Mouse (Mus musculus) embryo, embryonic 11 days (tissue): ENCODE measurements around the gene Cep95.

Source experiments
- DNase-seq: peaks from one replicate; pipeline ENCODE4 v3.0.0-alpha.2; 2015

Gene Cep95

DNA sequence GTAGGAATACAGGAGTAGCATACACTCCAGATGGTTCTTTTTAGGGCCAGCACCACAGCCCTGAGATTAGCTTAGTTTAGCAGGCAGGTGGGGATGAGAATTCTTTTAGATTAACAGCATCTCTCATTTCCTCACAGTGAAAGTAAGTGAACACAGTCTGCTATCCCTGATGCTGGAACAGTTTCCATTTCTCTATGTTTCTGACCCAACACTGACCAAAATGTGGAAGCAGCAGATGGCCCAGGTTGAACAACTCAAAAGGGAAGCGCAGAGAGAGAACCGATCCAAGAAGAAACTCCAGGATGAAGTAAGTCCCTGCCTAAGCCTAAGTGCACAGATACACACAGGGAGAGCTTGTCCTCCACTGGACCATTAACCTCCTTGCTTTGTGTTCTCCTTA is 26.3 kb downstream of the Cep95 start:
- DNase-seq = no peak

DNA sequence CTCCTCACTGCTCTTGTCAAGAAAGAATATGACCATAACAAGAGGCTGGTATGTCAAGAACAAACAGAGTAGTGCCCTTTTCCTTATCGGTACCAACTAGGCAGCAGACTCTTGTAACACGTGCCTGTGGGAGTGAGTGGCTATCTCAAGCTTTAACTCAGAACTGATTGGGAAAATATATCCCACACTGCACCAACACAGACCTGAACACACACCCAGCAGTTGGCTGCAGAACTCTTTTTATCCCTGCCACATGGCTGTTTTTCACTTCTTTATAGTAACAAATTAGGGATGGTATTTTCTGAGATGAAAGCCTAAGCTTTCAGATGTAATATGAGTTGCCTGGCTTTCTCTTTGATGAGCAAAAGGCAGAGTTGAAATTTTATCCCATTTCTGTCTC is 26.7 kb downstream of the Cep95 start:
- no peak for DNase-seq

DNA sequence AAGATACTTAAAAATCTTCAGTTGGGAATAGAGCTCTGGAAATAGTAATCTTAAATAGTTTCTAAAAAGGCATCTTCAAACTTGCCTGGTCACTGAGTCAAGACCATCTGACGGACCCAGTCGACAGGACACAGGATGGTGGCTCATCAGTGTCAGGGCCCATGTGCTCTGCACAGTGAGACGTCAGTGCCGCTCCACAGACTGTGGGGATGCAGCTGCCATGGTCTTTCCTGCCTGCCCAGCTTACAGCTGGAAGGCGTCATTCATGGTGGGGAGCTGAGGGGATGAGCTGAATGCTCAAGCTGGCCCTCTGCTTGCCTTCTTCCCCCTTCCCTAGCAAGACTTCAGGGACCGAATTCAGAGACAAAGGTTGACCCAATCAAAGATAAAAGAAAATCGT is 27.3 kb downstream of the Cep95 start:
- DNase-seq = no peak

DNA sequence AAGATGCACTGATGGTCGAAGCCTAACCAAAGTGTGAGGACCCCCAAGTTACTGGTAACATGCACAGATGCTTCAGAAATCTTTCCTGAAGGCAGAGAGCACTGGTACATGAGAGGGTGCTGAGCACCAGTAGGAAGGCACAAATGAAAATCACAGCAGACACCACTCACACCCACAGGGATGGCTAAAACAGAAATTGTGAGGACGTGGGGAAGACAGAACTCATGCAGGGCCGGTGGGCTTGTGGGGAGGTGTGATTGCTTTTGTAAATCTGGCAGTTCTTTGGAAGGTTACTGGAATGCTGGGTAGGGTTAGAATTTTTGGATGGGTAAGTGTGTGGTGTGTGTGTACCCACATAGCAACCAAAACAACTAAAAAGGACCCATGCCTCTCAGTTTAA is 28.1 kb downstream of the Cep95 start:
- no peak for DNase-seq

DNA sequence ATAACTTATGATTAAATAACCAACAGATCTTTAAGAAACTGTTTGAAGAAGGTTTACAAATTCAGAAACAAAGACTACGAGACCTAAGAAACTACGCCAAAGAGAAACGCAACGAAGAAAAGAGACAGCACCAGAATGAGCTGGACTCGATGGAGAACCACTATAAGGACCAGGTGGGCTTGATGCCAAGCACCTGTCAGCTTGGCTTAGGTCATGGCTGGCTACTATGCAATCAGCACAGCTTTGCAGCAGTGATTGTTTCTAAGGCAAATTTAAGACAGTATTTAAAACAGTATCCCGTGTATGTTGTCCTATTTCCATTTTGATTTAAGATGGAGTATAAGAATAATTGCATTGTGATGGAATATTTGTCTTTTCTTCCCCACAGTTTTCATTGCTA is 28.8 kb downstream of the Cep95 start:
- DNase-seq = no peak

DNA sequence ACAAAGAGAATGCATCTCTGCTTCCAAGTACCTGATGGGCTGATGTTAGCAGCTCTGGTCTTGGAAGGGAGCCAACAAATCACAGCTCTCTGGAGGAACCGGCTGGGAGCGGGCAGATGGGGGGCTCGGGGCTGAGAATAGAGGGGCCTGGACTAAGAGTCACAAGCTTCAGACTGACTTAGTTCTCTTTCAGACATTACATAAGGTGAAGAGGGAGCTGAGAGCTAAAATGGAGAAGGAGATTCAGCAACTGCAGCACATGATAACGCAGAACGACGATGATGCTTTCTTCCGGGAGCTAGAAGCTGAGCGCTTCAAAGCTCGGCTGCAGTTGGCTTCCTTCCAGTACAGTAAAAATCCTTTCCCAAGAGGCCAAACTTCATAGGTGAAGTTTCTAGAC is 29.3 kb downstream of the Cep95 start:
- no peak for DNase-seq

DNA sequence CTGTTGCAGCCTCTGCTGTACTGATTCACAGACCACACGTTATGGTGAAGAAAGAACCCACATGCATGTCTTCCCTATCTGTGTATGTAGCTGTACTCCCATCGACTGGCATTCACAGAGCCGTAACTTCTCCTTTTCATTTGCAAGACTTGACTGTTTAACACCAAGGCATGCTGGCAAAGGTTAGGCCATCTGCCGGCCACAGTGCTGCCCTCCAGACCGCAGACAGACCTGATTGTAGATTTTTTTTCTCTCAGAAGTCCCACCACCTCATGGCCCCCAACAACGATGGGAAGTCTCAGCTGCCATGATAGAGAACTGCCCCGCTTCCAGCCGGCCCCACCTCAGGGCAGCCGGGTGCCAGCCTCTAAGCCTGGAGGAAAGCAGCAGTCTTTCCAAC is 30.5 kb downstream of the Cep95 start:
- DNase-seq = no peak

DNA sequence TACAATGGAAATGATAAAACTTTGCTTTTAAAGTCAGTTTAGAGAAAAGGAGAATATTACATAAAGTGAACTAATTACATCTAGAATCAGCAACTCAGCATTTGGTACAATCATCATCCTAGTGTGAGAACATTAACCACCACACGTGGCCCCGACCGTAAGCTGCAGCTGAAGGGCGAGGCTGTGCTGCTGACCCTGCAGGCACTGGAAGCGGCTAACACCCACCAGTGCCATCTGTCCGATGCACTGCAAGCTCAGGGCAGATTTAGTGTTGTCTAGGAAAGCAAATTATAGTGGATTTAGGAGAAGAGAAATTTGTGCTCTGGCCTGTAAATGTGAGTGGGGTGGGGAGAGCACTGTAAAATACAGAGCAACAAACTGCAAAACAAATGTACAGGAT is 31.2 kb downstream of the Cep95 start:
- DNase-seq = no peak

DNA sequence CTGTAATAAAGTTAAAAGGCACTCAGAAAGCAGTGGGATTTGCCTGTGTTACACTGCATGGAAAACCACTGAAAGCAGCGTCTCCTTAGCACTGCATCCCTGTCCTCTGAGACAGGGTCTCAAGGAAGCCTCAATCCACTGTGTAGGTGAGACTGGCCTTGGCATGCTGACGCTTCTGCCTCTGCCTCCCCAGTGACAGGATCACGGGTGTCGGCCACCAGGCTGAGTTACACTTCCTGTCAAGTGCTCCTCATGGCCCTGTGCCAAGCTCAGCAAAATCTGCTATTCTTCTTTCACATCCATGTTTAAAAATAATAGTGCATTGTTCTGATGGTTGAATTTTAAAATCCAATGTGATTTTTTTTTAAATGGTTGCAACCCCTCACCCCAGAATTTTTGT is 31.9 kb downstream of the Cep95 start:
- no peak for DNase-seq

DNA sequence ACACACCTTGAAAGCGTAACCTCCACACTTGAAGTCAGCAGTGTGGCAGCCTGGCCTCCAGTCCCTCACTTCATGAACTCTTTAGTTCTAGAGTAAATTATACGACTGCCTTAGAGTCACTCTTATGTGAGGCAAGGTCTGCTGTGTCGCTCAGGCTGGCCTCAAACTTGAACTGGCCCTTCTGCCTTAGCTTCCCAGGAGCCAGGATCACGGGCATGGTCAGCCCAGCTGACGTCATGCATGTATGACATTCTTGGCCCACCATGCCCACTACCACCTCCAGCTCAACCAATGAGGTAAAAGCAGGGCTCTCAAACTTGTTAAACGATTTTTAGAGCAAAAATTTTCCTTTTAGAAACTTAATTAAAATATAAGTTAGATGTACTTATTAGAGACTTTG is 32.3 kb downstream of the Cep95 start:
- no peak for DNase-seq

DNA sequence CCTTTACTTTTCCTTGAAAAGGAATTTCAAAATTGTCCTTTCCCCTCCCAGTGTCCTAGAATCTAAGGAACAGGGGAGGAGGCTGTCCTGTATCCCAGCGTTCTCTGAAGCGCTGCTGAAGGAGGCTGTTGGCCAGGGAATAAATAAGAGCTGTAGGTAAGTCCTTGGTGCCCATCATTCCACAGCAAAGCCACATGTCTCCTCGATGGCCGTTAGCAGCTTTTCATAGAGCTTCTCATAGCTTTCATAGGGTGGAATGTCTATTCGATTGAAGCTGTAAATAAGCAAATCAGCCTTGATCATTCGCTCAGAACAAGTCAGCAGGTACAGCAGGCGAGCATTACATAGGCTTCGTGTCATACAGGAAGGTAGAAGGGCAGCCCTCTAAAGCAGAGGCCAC is 33.4 kb downstream of the Cep95 start:
- no peak for DNase-seq

DNA sequence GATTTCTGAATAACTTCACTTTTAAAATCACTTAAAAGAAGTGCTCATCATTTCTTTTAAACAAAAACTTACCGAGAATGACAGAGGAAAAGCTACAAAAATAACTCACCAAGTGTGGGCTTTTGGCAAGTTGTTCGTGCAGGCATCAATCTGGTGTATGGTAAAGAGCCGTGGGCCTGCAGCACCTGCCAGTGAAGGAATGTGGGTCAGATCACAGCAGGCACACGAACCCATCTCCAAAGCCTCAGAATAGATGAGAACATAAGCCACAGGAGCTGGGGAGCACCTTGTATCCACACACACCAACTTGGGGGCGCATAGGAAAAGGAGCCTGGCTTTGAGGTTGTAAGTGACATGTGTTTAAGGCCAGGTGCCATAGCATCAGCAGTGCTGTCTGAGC is 33.9 kb downstream of the Cep95 start:
- DNase-seq = no peak

DNA sequence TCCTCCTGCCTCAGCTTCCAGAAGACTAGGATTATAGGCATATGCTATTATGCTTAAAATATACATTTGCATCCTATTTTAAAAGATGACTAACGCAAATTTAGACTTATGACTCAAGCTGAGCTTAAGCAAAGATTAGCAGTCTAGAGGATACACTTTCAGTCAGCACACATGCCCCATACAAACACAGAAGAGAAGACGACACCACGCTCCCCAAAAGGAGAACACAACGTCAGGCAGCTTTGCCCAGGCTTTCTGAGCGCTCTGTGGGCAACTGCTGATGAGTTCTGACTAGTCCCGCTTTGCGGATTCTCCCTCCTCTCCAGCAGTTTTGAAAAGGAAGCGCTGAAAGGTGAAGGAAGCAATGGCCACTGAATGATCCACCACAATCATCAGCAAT is 34.7 kb downstream of the Cep95 start:
- no peak for DNase-seq

DNA sequence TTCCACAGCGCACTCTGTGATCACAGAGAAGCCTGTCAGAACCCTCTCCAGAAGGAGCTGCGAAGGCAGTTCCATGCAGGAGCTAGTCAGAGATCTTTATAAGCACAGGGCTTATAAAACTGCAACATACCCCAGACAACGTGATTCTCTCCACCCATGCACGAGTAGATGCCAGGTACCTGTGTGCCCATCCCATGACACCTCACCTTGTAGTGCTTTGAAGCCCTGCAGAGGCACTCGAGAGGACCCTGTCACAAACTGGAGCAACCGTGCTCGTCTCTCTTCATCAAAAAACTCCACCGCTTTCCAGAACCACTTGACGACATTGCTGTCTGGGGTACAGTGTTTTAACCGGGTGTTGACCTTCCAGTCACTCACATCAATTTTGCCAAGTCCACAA is 35.4 kb downstream of the Cep95 start:
- DNase-seq = no peak

DNA sequence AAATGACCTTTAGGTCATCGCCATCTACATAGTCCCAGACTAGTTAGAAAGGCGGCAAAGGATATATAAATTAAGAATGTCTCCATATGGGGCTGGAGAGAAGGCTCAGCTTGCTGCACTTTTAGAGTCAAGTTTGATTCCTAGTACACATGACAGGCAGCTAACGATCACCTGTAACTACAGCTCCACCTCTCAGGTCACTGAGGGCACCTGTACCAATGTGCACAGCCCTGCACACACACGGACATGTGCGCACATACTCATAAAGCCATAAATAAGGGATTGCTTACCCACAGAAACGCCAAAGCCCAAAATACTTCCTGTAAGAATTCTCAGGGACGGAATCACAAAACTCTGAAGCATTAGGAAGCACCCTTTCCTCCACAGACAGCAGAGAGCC is 39.0 kb downstream of the Cep95 start:
- DNase-seq = no peak

DNA sequence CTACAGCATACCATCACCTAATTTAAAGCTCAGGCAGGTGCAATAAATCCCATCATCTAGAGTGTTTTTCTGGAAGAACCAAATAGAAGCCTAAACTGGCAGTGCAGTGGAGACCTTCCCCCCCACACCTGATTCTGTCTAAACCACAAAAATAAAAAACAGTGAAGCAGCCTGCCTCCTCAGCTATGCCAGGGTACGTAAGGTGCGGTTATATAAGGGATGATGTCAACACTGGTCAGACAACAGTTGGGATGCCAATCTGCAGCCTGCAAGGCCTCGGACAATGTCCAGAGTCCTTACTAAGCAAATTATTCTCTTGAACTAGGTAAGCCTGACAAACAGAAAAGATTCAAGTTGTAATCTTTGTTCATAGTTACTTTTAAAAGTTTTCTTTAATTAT is 53.0 kb downstream of the Cep95 start:
- DNase-seq = no peak

DNA sequence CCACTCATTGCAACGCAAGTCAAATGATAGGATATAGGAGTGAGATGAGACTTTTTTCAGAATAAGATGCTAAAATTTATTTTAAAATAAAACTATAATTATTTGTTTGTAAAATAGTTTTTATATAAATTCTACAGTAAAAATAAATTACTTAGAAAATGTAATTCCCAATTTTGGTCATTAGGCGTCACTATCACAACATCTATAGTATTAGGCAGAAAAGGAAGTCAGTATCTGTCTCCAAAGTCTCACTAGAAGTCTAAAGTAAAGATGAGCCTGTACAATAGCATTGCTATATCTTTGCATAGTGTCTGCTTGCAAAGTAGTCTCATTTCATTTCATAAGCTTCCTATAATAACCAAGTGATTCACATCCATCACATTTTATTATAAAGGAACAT is 62.4 kb downstream of the Cep95 start:
- DNase-seq = peak; percentile 26
